In genomic region chr17:34398058-34398710, GRCm38 (mm10) we compare ENCODE assay signal across 9 mouse cellular contexts. TPM values are rescaled to one million over a fixed set of nuclear protein-coding genes. Genes with fewer than 3 reads are reported as not detected.
DNase-seq lines count a peak whose midpoint lies in the region; ATAC-seq and TF ChIP-seq lines count a peak whose summit lies in the region.
"Had no signal": no experiment of that assay in that cellular context is flagged by ENCODE, and none has a peak within 500 bp of the region (broad histone marks: within the 10 kb centered on the region; RNA-seq: fewer than 3 reads in every experiment).

No protein-coding gene starts in this region.

- H3K9ac ChIP-seq in CH12.LX (ENCODE audit: insufficient read depth, low read depth) = no peak overlapping the region
- no peak overlapping the region for H3K9ac ChIP-seq in embryonic facial prominence, embryonic 13.5 days
- no peak overlapping the region for H3K9ac ChIP-seq in lung, embryonic 14.5 days

- no peaks in the 10 kb centered on the region for H3K79me2 ChIP-seq in CH12.LX (replicated peaks; ENCODE audit: control insufficient read depth, extremely low read depth, insufficient read depth, poor library complexity, severe bottlenecking)

- peak overlapping the region; percentile 40 to 62 (median 62) for H3K4me3 ChIP-seq in CH12.LX (replicated peaks in 1 of 3; ENCODE audit: low read depth in 2 of 3, low read length in 2 of 3, poor library complexity in 1 of 3)
- H3K4me3 ChIP-seq in embryonic facial prominence, embryonic 13.5 days = peak overlapping the region; percentile 56
- peak overlapping the region; percentile 50 for H3K4me3 ChIP-seq in lung, embryonic 14.5 days (ENCODE audit: low read depth, low read length)

- 0 out of 2 replicates have a peak, but pooled peaks have one; percentile 67 for ATAC-seq in embryonic facial prominence, embryonic 13.5 days (ENCODE audit: insufficient number of reproducible peaks, insufficient read depth, low FRiP score, low TSS enrichment, low read depth)
- peak; percentile 86 for ATAC-seq in lung, embryonic 14.5 days (ENCODE audit: insufficient read depth)

- 14% methylated on average over 9 of the region's 9 CpGs for WGBS in embryonic facial prominence, embryonic 13.5 days
- 15% methylated on average over 9 of the region's 9 CpGs for WGBS in lung, embryonic 14.5 days

- H3K4me2 ChIP-seq in CH12.LX (ENCODE audit: insufficient read depth, low read depth, poor library complexity, severe bottlenecking) = 0 out of 2 replicates have a peak overlapping the region, but pooled peaks have one; percentile 40
- H3K4me2 ChIP-seq in embryonic facial prominence, embryonic 13.5 days = peak overlapping the region; percentile 73
- peak overlapping the region; percentile 76 for H3K4me2 ChIP-seq in lung, embryonic 14.5 days

- dilution Hi-C loops in CH12.LX (cut with MboI; ENCODE audit: extremely low pct_ligation_motif_present, extremely low pct_unique_long_range_greater_than_20kb, low sequenced_read_pairs) = no loop called here

- H3K27me3 ChIP-seq in CH12.LX (replicated peaks) = no peaks in the 10 kb centered on the region
- H3K27me3 ChIP-seq in embryonic facial prominence, embryonic 13.5 days = peaks cover 9% of the 10 kb centered on the region; the same call in 1 of the 2 replicates
- no peaks in the 10 kb centered on the region for H3K27me3 ChIP-seq in lung, embryonic 14.5 days (ENCODE audit: insufficient read depth, low read length)

- intact Hi-C loops in heart, postnatal 25 days (cut with DNase I) = no loop called here

- H3K27ac ChIP-seq in CH12.LX (ENCODE audit: insufficient read depth, low read depth) = 0 out of 2 replicates have a peak overlapping the region, but pooled peaks have one; percentile 39
- H3K27ac ChIP-seq in embryonic facial prominence, embryonic 13.5 days = peak overlapping the region; percentile 79; the same call in 1 of the 2 replicates
- H3K27ac ChIP-seq in lung, embryonic 14.5 days (ENCODE audit: low read depth) = no peak overlapping the region; the same call in 1 of the 2 replicates

- peak; percentile 94 for DNase-seq in CH12.LX (ENCODE audit: extremely low read depth)
- peak; percentile 74 for DNase-seq in adrenal gland, postnatal 14 days
- peak; percentile 8 for DNase-seq in heart, postnatal 25 days (ENCODE audit: low spot score)
- DNase-seq in layer of hippocampus, adult 18-20 months (ENCODE audit: low spot score in 2 of 2) = peak; percentile 37 to 90
- DNase-seq in lung, embryonic 14.5 days = peak; percentile 91
- peak; percentile 63 for DNase-seq in retina, adult 2 months (ENCODE audit: low read depth, low spot score)
- DNase-seq in yolk sac, embryonic 10.5 days (ENCODE audit: low spot score) = peak; percentile 18

- H3K9me3 ChIP-seq in CH12.LX (replicated peaks; ENCODE audit: low read length) = peaks cover 3% of the 10 kb centered on the region
- H3K9me3 ChIP-seq in embryonic facial prominence, embryonic 13.5 days = no peaks in the 10 kb centered on the region
- H3K9me3 ChIP-seq in lung, embryonic 14.5 days (ENCODE audit: low read depth, low read length) = no peaks in the 10 kb centered on the region

- peaks cover 0 to 17% of the 10 kb centered on the region in 2 experiments; a peak in 2 of 4 replicates for H3K4me1 ChIP-seq in CH12.LX (ENCODE audit: control insufficient read depth in 1 of 2, insufficient read depth in 2 of 2)
- H3K4me1 ChIP-seq in embryonic facial prominence, embryonic 13.5 days = no peaks in the 10 kb centered on the region
- no peaks in the 10 kb centered on the region for H3K4me1 ChIP-seq in lung, embryonic 14.5 days (ENCODE audit: insufficient read depth)

- TF ChIP-seq CTCF in CH12.LX (conservative IDR thresholded peaks at IDR 0.05 in 1 of 2, IDR thresholded peaks at IDR 0.05 in 1 of 2; ENCODE audit: low read depth in 2 of 2, low read length in 2 of 2) = no peak
- TF ChIP-seq CTCF in lung, embryonic 14.5 days (IDR thresholded peaks at IDR 0.05; ENCODE audit: low read depth) = no peak

- TF ChIP-seq EP300 in CH12.LX (IDR thresholded peaks at IDR 0.05; ENCODE audit: low read length) = no peak

- in situ Hi-C loops in CH12.LX (cut with MboI; ENCODE audit: low pct_ligation_motif_present, low pct_unique_long_range_greater_than_20kb, low sequenced_read_pairs) = no loop called here

- TF ChIP-seq RAD21 in CH12.LX (IDR thresholded peaks at IDR 0.05; ENCODE audit: low read depth, low read length) = no peak

- H3K36me3 ChIP-seq in CH12.LX (replicated peaks in 1 of 2; ENCODE audit: control insufficient read depth in 1 of 2, insufficient read depth in 1 of 2, low read length in 1 of 2) = no peaks in the 10 kb centered on the region
- no peaks in the 10 kb centered on the region for H3K36me3 ChIP-seq in embryonic facial prominence, embryonic 13.5 days
- no peaks in the 10 kb centered on the region for H3K36me3 ChIP-seq in lung, embryonic 14.5 days (ENCODE audit: insufficient read depth)

- TF ChIP-seq POLR2A in CH12.LX (IDR thresholded peaks at IDR 0.05; ENCODE audit: low read depth, low read length) = no peak

TF ChIP-seq in CH12.LX, 34 proteins besides CTCF, POLR2A, EP300 and RAD21:
- TF ChIP-seq MAZ (IDR thresholded peaks at IDR 0.05; ENCODE audit: low read depth, low read length) (no peak), TBP (conservative IDR thresholded peaks at IDR 0.05; ENCODE audit: low read depth, low read length) (0 out of 2 replicates have a peak, but pooled peaks have one; percentile 63), CHD2 (IDR thresholded peaks at IDR 0.05; ENCODE audit: low read length) (peak; percentile 95), TCF12 (IDR thresholded peaks at IDR 0.05; ENCODE audit: low read depth, low read length) (0 out of 2 replicates have a peak, but pooled peaks have one; percentile 17)

RNA-seq across cellular contexts. Expression of gene BC051142, which starts 0.4 kb away (rescaled TPM):
- total RNA-seq in CH12.LX (2012; rRNA removed) = not detected in 2 replicates
- total RNA-seq in CH12.LX (2014; rRNA removed) = 0.28 TPM in 1 of 2 replicates, not detected in the other
- 0.83 and 1.0 TPM in 2 replicates for polyA plus RNA-seq in CH12.LX (2012; ENCODE audit: insufficient read length, low read depth)
- 1.2 and 2.4 TPM in 2 replicates for total RNA-seq in adrenal gland, postnatal 14 days (2021)
- 0.52 and 0.96 TPM in 2 replicates for polyA plus RNA-seq in embryonic facial prominence, embryonic 13.5 days (2015; fragmentation: Nextera tagmentation; extraction: Ambion mirVana)
- total RNA-seq in heart, postnatal 25 days (2021) = under 1 TPM in 1 of 2 experiments, not detected in 1; 0.34 TPM
- total RNA-seq in layer of hippocampus, adult 18-20 months (2021) = 1 to 10 TPM; 2.1 to 4.5 TPM
- 0.54 TPM in 1 of 2 replicates, not detected in the other for polyA plus RNA-seq in lung, embryonic 14.5 days (2014; fragmentation: Nextera tagmentation; extraction: Ambion mirVana)

RNA-seq across cellular contexts. Expression of gene Btnl1, which starts 21.3 kb away (rescaled TPM):
- total RNA-seq in CH12.LX (2012; rRNA removed) = 0.08 TPM in 1 of 2 replicates, not detected in the other
- total RNA-seq in CH12.LX (2014; rRNA removed) = 0.14 TPM in 1 of 2 replicates, not detected in the other
- 0.11 TPM in 1 of 2 replicates, not detected in the other for polyA plus RNA-seq in CH12.LX (2012; ENCODE audit: insufficient read length, low read depth)
- total RNA-seq in adrenal gland, postnatal 14 days (2021) = 0.23 TPM in 1 of 2 replicates, not detected in the other
- 0.21 TPM in 1 of 2 replicates, not detected in the other for polyA plus RNA-seq in embryonic facial prominence, embryonic 13.5 days (2015; fragmentation: Nextera tagmentation; extraction: Ambion mirVana)
- total RNA-seq in heart, postnatal 25 days (2021) = not detected
- not detected for total RNA-seq in layer of hippocampus, adult 18-20 months (2021)
- polyA plus RNA-seq in lung, embryonic 14.5 days (2014; fragmentation: Nextera tagmentation; extraction: Ambion mirVana) = not detected in 2 replicates
- total RNA-seq: left cerebral cortex, adult 8-10 months had no signal

RNA-seq across cellular contexts. Expression of gene Btnl2, which starts 43.6 kb away (rescaled TPM):
- total RNA-seq in CH12.LX (2012; rRNA removed) (1.1 and 1.2 TPM in 2 replicates), CH12.LX (2014; rRNA removed) (1.9 and 2.0 TPM in 2 replicates)
- polyA plus RNA-seq in CH12.LX (2012; ENCODE audit: insufficient read length, low read depth) = 4.8 and 5.6 TPM in 2 replicates
- 0.26 and 0.64 TPM in 2 replicates for total RNA-seq in adrenal gland, postnatal 14 days (2021)
- 0.13 and 0.17 TPM in 2 replicates for polyA plus RNA-seq in embryonic facial prominence, embryonic 13.5 days (2015; fragmentation: Nextera tagmentation; extraction: Ambion mirVana)
- under 1 TPM; 0.34 to 0.48 TPM for total RNA-seq in heart, postnatal 25 days (2021)
- total RNA-seq in layer of hippocampus, adult 18-20 months (2021) = under 1 TPM; 0.28 to 0.87 TPM
- polyA plus RNA-seq in lung, embryonic 14.5 days (2014; fragmentation: Nextera tagmentation; extraction: Ambion mirVana) = 0.07 and 0.20 TPM in 2 replicates

Comparison
In these comparisons a context has a peak if more than half of its experiments do, and no peak if none do; other contexts are left out.
1. DNase-seq: peak in every context shown above with its lines; median percentile 94 in CH12.LX; 91 in lung, embryonic 14.5 days; 74 in adrenal gland, postnatal 14 days; 64 in layer of hippocampus, adult 18-20 months; 63 in retina, adult 2 months; 18 in yolk sac, embryonic 10.5 days; 8 in heart, postnatal 25 days.